Mouse (Mus musculus) small intestine, adult 2 months (tissue): ENCODE measurements around the gene Fignl1.

Source experiments
- CTCF ChIP-seq: fragments of 200-500 bp; IDR thresholded peaks from 2 replicates; pipeline ENCODE4 v1.5.1; 2012; ENCODE audit warnings: low read depth, mild to moderate bottlenecking, control low read depth, inconsistent platforms, low read length, moderate library complexity, mixed read lengths; ENCODE audit not compliant: insufficient replicate concordance, insufficient read length; ENCODE audit errors: extremely low read depth
- POLR2A ChIP-seq: fragments of 200-500 bp; IDR thresholded peaks from 2 replicates; pipeline ENCODE4 v1.6.1; 2012; ENCODE audit warnings: low read depth, mild to moderate bottlenecking, control low read depth, inconsistent platforms, low read length, moderate library complexity

GRCm38 (mm10) chr11:11820737-11821136 lies 12.0 kb upstream of the Fignl1 start:
- TF ChIP-seq CTCF, result no peak
- no peak for TF ChIP-seq POLR2A
